Mouse (Mus musculus) E14TG2a.4 (cell line): ENCODE data around the gene Arsg.

Source experiments
- CTCF ChIP-seq: conservative IDR thresholded peaks from 2 replicates; pipeline ENCODE4 v1.5.1; 2014; ENCODE audit warnings: low read length
- NANOG ChIP-seq: IDR thresholded peaks from 2 replicates; pipeline ENCODE4 v1.6.1; 2014; ENCODE audit warnings: borderline replicate concordance, low read length, mixed read lengths
- POU5F1 ChIP-seq: IDR thresholded peaks from 2 replicates; pipeline ENCODE4 v1.6.1; 2014; ENCODE audit warnings: low read length, borderline replicate concordance

DNA sequence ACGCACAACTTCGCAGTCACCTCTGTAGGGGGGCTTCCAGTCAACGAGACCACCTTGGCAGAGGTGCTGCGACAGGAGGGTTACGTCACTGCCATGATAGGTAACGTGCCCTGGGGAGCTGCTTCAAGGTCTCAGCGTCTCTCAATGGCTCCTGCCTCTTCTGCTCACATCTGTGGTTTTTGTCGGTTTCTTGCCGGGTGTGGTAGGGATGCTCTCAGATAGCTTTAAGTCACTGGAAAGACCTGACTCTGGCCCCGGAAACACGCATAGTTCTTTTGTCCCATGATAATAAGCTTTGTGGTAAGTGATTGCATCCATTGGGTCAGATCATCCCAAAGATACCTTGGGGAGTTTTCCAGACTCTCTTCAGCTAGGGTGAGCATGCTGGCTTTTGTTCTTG lies 44.2 kb downstream of the Arsg start:
- TF ChIP-seq CTCF (no peak), POU5F1 (no peak), NANOG (no peak)
